Comparison of ENCODE assay signal across 17 mouse cellular contexts in genomic region chr7:95997190-95997589, GRCm38 (mm10).
"Had no signal": no experiment of that assay in that cellular context is flagged by ENCODE, and none has a peak within 500 bp of the region (broad histone marks: within the 10 kb centered on the region; RNA-seq: fewer than 3 reads in every experiment).

No protein-coding gene starts in this region.

- H3K9me3 ChIP-seq: midbrain, embryonic 12.5 days; midbrain, embryonic 15.5 days; neural tube, embryonic 12.5 days; neural tube, embryonic 15.5 days had no signal

- H3K36me3 ChIP-seq: midbrain, embryonic 12.5 days; midbrain, embryonic 15.5 days; neural tube, embryonic 12.5 days; neural tube, embryonic 15.5 days had no signal

- H3K27me3 ChIP-seq: megakaryocyte, embryonic 14.5 days; midbrain, embryonic 15.5 days; neural tube, embryonic 12.5 days; neural tube, embryonic 15.5 days had no signal

- H3K4me1 ChIP-seq: megakaryocyte, embryonic 14.5 days; midbrain, embryonic 15.5 days had no signal

- H3K4me2 ChIP-seq: lung, embryonic 14.5 days; midbrain, embryonic 12.5 days; midbrain, embryonic 15.5 days; neural tube, embryonic 12.5 days; neural tube, embryonic 15.5 days had no signal

- H3K27ac ChIP-seq: layer of hippocampus, adult 2 months; left cerebral cortex, adult 2 months; liver, embryonic 14.5 days; midbrain, embryonic 12.5 days; midbrain, embryonic 15.5 days; neural tube, embryonic 12.5 days; neural tube, embryonic 15.5 days had no signal

- DNase-seq: layer of hippocampus, postnatal 36 days; liver, postnatal 0 days; lung, embryonic 14.5 days; lung, postnatal 36 days; thymus, adult 18-20 months; thymus, postnatal 36 days had no signal

- ATAC-seq: inflammation-experienced regulatory T-cells, adult 6 months; intestine, embryonic 16.5 days; liver, postnatal 0 days; lung, postnatal 0 days; midbrain, embryonic 15.5 days had no signal

- H3K9ac ChIP-seq: liver, embryonic 14.5 days; liver, postnatal 0 days; lung, embryonic 14.5 days; midbrain, embryonic 12.5 days; midbrain, embryonic 15.5 days; neural tube, embryonic 12.5 days; neural tube, embryonic 15.5 days had no signal

- H3K4me3 ChIP-seq: layer of hippocampus, adult 2 months; left cerebral cortex, adult 2 months; megakaryocyte, embryonic 14.5 days; midbrain, embryonic 12.5 days; midbrain, embryonic 15.5 days; neural tube, embryonic 12.5 days; neural tube, embryonic 15.5 days had no signal
